Mouse (Mus musculus): ENCODE results near the gene Lima1. TPM values are rescaled to one million over a fixed set of nuclear protein-coding genes. Genes with fewer than 3 reads are reported as not detected.
A peak's percentile ranks its signal among the peaks of the same experiment; 100 is the strongest.

Lima1 gene
- polyA plus RNA-seq, 1 experiment = 104 TPM

GRCm38 (mm10) chr15:99878541-99878940 lies 3.3 kb upstream of the Lima1 start:
- Histone ChIP-seq H3K4me1 (ENCODE audit: control insufficient read depth, insufficient read depth, low read length) (no peaks in the 10 kb centered on the region), H3K9ac (ENCODE audit: low read depth, poor library complexity, severe bottlenecking) (no peak overlapping the region), H3K36me3 (ENCODE audit: control insufficient read depth, insufficient read depth, low read length, poor library complexity, severe bottlenecking) (no peaks in the 10 kb centered on the region), H3K27me3 (ENCODE audit: control insufficient read depth, insufficient read depth, low read length, poor library complexity, severe bottlenecking) (no peaks in the 10 kb centered on the region), H3K4me3 (ENCODE audit: low read depth, low read length) (no peak overlapping the region), H3K27ac (ENCODE audit: insufficient read depth, low read length) (no peak overlapping the region), H3K9me3 (replicated peaks; ENCODE audit: control insufficient read depth, insufficient read depth, low read length, poor library complexity, severe bottlenecking) (no peaks in the 10 kb centered on the region)
- TF ChIP-seq POLR2A (IDR thresholded peaks at IDR 0.05; ENCODE audit: insufficient read depth, low read length) = no peak
- no peak for TF ChIP-seq EP300 (IDR thresholded peaks at IDR 0.05; ENCODE audit: insufficient read depth, low read depth, low read length)
- no peak for TF ChIP-seq CTCF (IDR thresholded peaks at IDR 0.05; ENCODE audit: low read depth, low read length)

GRCm38 (mm10) chr15:99874612-99875333 lies 483 bp downstream of the Lima1 start:
- Histone ChIP-seq H3K27ac (ENCODE audit: insufficient read depth, low read length) (peak overlapping the region; percentile 86), H3K36me3 (ENCODE audit: control insufficient read depth, insufficient read depth, low read length, poor library complexity, severe bottlenecking) (peaks cover 5% of the 10 kb centered on the region), H3K4me1 (ENCODE audit: control insufficient read depth, insufficient read depth, low read length) (no peaks in the 10 kb centered on the region), H3K27me3 (ENCODE audit: control insufficient read depth, insufficient read depth, low read length, poor library complexity, severe bottlenecking) (no peaks in the 10 kb centered on the region), H3K9me3 (replicated peaks; ENCODE audit: control insufficient read depth, insufficient read depth, low read length, poor library complexity, severe bottlenecking) (peaks cover 4% of the 10 kb centered on the region), H3K9ac (ENCODE audit: low read depth, poor library complexity, severe bottlenecking) (peak overlapping the region; percentile 61), H3K4me3 (ENCODE audit: low read depth, low read length) (peak overlapping the region; percentile 85)
- no peak for TF ChIP-seq POLR2A (IDR thresholded peaks at IDR 0.05; ENCODE audit: insufficient read depth, low read length)
- TF ChIP-seq EP300 (IDR thresholded peaks at IDR 0.05; ENCODE audit: insufficient read depth, low read depth, low read length) = peak; percentile 40; the same call in 1 of the 2 replicates

GRCm38 (mm10) chr15:99872543-99872942 lies 2.7 kb downstream of the Lima1 start:
- Histone ChIP-seq H3K27ac (ENCODE audit: insufficient read depth, low read length) (peak overlapping the region; percentile 93), H3K4me1 (ENCODE audit: control insufficient read depth, insufficient read depth, low read length) (peaks cover 3% of the 10 kb centered on the region), H3K27me3 (ENCODE audit: control insufficient read depth, insufficient read depth, low read length, poor library complexity, severe bottlenecking) (no peaks in the 10 kb centered on the region), H3K9me3 (replicated peaks; ENCODE audit: control insufficient read depth, insufficient read depth, low read length, poor library complexity, severe bottlenecking) (peaks cover 4% of the 10 kb centered on the region), H3K4me3 (ENCODE audit: low read depth, low read length) (peak overlapping the region; percentile 49), H3K9ac (ENCODE audit: low read depth, poor library complexity, severe bottlenecking) (no peak overlapping the region), H3K36me3 (ENCODE audit: control insufficient read depth, insufficient read depth, low read length, poor library complexity, severe bottlenecking) (peaks cover 17% of the 10 kb centered on the region)
- TF ChIP-seq POLR2A (IDR thresholded peaks at IDR 0.05; ENCODE audit: insufficient read depth, low read length) (no peak), EP300 (IDR thresholded peaks at IDR 0.05; ENCODE audit: insufficient read depth, low read depth, low read length) (peak; percentile 26; the same call in 1 of the 2 replicates)

- H3K36me3 ChIP-seq (ENCODE audit: control insufficient read depth, insufficient read depth, low read length, poor library complexity, severe bottlenecking) = peaks cover 17% of the 10 kb centered on the region
- no peak overlapping the region for H3K9ac ChIP-seq (ENCODE audit: low read depth, poor library complexity, severe bottlenecking)
- H3K27ac ChIP-seq (ENCODE audit: insufficient read depth, low read length) = no peak overlapping the region
- no peak for TF ChIP-seq CTCF (IDR thresholded peaks at IDR 0.05; ENCODE audit: low read depth, low read length)
- TF ChIP-seq EP300 (IDR thresholded peaks at IDR 0.05; ENCODE audit: insufficient read depth, low read depth, low read length) = no peak
- TF ChIP-seq POLR2A (IDR thresholded peaks at IDR 0.05; ENCODE audit: insufficient read depth, low read length) = no peak
- peaks cover 4% of the 10 kb centered on the region for H3K9me3 ChIP-seq (replicated peaks; ENCODE audit: control insufficient read depth, insufficient read depth, low read length, poor library complexity, severe bottlenecking)
- peaks cover 3% of the 10 kb centered on the region for H3K4me1 ChIP-seq (ENCODE audit: control insufficient read depth, insufficient read depth, low read length)
- no peaks in the 10 kb centered on the region for H3K27me3 ChIP-seq (ENCODE audit: control insufficient read depth, insufficient read depth, low read length, poor library complexity, severe bottlenecking)
- no peak overlapping the region for H3K4me3 ChIP-seq (ENCODE audit: low read depth, low read length)
These were observed 7.6 kb downstream of the Lima1 start for GRCm38 (mm10) chr15:99867654-99868053.

GRCm38 (mm10) chr15:99866450-99867221 lies 8.6 kb downstream of the Lima1 start:
- Histone ChIP-seq H3K9me3 (replicated peaks; ENCODE audit: control insufficient read depth, insufficient read depth, low read length, poor library complexity, severe bottlenecking) (peaks cover 3% of the 10 kb centered on the region), H3K27ac (ENCODE audit: insufficient read depth, low read length) (peak overlapping the region; percentile 68), H3K27me3 (ENCODE audit: control insufficient read depth, insufficient read depth, low read length, poor library complexity, severe bottlenecking) (no peaks in the 10 kb centered on the region), H3K4me1 (ENCODE audit: control insufficient read depth, insufficient read depth, low read length) (peaks cover 3% of the 10 kb centered on the region), H3K36me3 (ENCODE audit: control insufficient read depth, insufficient read depth, low read length, poor library complexity, severe bottlenecking) (peaks cover 17% of the 10 kb centered on the region), H3K9ac (ENCODE audit: low read depth, poor library complexity, severe bottlenecking) (no peak overlapping the region), H3K4me3 (ENCODE audit: low read depth, low read length) (no peak overlapping the region)
- no peak for TF ChIP-seq POLR2A (IDR thresholded peaks at IDR 0.05; ENCODE audit: insufficient read depth, low read length)
- no peak for TF ChIP-seq CTCF (IDR thresholded peaks at IDR 0.05; ENCODE audit: low read depth, low read length)
- no peak for TF ChIP-seq EP300 (IDR thresholded peaks at IDR 0.05; ENCODE audit: insufficient read depth, low read depth, low read length)

GRCm38 (mm10) chr15:99865942-99866341 lies 9.3 kb downstream of the Lima1 start:
- peak overlapping the region; percentile 47 for H3K4me3 ChIP-seq (ENCODE audit: low read depth, low read length)
- H3K4me1 ChIP-seq (ENCODE audit: control insufficient read depth, insufficient read depth, low read length) = peaks cover 3% of the 10 kb centered on the region
- 0 out of 2 replicates have a peak overlapping the region, but pooled peaks have one; percentile 26 for H3K9ac ChIP-seq (ENCODE audit: low read depth, poor library complexity, severe bottlenecking)
- peaks cover 17% of the 10 kb centered on the region for H3K36me3 ChIP-seq (ENCODE audit: control insufficient read depth, insufficient read depth, low read length, poor library complexity, severe bottlenecking)
- no peak for TF ChIP-seq CTCF (IDR thresholded peaks at IDR 0.05; ENCODE audit: low read depth, low read length)
- TF ChIP-seq POLR2A (IDR thresholded peaks at IDR 0.05; ENCODE audit: insufficient read depth, low read length) = no peak
- no peak for TF ChIP-seq EP300 (IDR thresholded peaks at IDR 0.05; ENCODE audit: insufficient read depth, low read depth, low read length)
- H3K27ac ChIP-seq (ENCODE audit: insufficient read depth, low read length) = peak overlapping the region; percentile 68
- H3K27me3 ChIP-seq (ENCODE audit: control insufficient read depth, insufficient read depth, low read length, poor library complexity, severe bottlenecking) = no peaks in the 10 kb centered on the region
- no peaks in the 10 kb centered on the region; the same call in 1 of the 2 replicates for H3K9me3 ChIP-seq (replicated peaks; ENCODE audit: control insufficient read depth, insufficient read depth, low read length, poor library complexity, severe bottlenecking)
